Mouse (Mus musculus) left cerebral cortex, adult 11 months (tissue): Measurements from ENCODE around the gene Vmn2r40.
"Not testable (repeated sequence)": the region's sequence is repeated elsewhere in the genome, so short reads cannot be mapped to it uniquely, and the experiment has no call there.

Experiments used
- DNase-seq: peaks from one replicate; pipeline ENCODE4 v3.0.0; 2022; ENCODE audit warnings: low spot score

The Vmn2r40 gene

DNA sequence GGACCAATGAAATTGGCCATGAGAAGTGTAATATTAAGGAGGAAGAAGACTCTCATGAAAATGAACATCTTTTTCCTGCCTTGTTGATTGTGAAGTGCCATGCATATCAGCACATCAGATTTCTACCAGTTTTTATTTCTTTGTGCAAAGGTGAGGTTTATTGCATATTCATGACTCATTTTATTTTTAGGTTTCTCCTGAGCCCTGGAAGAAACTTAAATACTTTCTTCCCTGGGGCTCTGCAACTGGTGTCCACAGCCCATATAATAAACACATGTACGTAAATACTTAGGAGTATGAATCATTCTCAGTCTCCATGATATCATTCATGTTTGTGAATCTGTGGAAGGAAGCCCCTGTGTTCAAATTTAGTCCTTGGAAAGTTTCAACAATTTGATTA is at the start of gene Vmn2r40:
Vmn2r40 (minus strand) TSS at position 101 of the 400 bp plus-strand sequence.
- DNase-seq = not testable (repeated sequence)
